Mouse (Mus musculus): Measurements from ENCODE around the gene Sbno2. TPM values are rescaled to one million over a fixed set of nuclear protein-coding genes. Genes with fewer than 3 reads are reported as not detected.

Sbno2 gene
- total and polyA plus RNA-seq, 3 experiments: 9.7 to 24.2 (median 22.6) TPM

- TF ChIP-seq EP300 (IDR thresholded peaks at IDR 0.05; ENCODE audit: low read length): no peak
- TF ChIP-seq NRF1 (IDR thresholded peaks at IDR 0.05; ENCODE audit: low read depth, low read length): peak; percentile 90
- no peak for TF ChIP-seq USF1 (IDR thresholded peaks at IDR 0.05; ENCODE audit: low read depth, low read length)
- TF ChIP-seq RCOR1 (conservative IDR thresholded peaks at IDR 0.05; ENCODE audit: low read depth, low read length): no peak; the same call in 1 of the 2 replicates
- no peak for TF ChIP-seq ZC3H11A (IDR thresholded peaks at IDR 0.05; ENCODE audit: low read depth, low read length)
- 0 out of 2 replicates have a peak, but pooled peaks have one; percentile 12 for TF ChIP-seq ETS1 (conservative IDR thresholded peaks at IDR 0.05; ENCODE audit: low read depth, low read length)
- no peak for TF ChIP-seq MAFK (IDR thresholded peaks at IDR 0.05; ENCODE audit: insufficient replicate concordance, low read length)
- TF ChIP-seq ELF1 (IDR thresholded peaks at IDR 0.05; ENCODE audit: low read depth, low read length): 0 out of 2 replicates have a peak, but pooled peaks have one; percentile 60
- peak; percentile 8 for TF ChIP-seq CHD2 (IDR thresholded peaks at IDR 0.05; ENCODE audit: low read length)
These were observed 36.6 kb upstream of the Sbno2 start (continued) for GRCm38 (mm10) chr10:80141786-80142529.

DNA sequence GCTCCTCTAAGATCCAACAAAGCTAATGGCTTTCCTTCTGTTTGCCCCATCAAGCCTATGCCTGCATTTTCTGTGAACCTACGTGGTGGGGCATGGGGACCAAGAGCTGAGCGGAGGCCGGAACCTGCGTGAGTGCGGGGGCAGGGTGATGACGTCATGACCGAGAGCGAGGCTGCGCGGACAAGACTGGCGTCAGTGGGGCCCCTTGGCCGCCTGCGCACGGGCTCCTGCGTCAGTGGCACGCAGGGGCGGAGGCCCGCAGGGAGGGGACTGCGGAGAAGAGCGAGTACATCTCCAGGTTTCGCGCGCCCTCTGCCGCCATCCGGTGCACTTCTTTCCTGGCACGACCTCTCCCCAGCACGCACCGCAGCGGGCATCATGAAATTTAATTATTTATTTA is 35.9 kb upstream of the Sbno2 start:
- Histone ChIP-seq H3K4me2 (ENCODE audit: insufficient read depth, low read depth, poor library complexity, severe bottlenecking) (peak overlapping the region; percentile 72), H3K4me1 (ENCODE audit: control insufficient read depth in 1 of 2, insufficient read depth in 2 of 2) (peaks cover 23 to 59% of the 10 kb centered on the region in 2 experiments), H3K9me3 (replicated peaks; ENCODE audit: low read length) (no peaks in the 10 kb centered on the region), H3K9ac (ENCODE audit: insufficient read depth, low read depth) (peak overlapping the region; percentile 57), H3K79me2 (replicated peaks; ENCODE audit: control insufficient read depth, extremely low read depth, insufficient read depth, poor library complexity, severe bottlenecking) (peaks cover 18% of the 10 kb centered on the region), H3K4me3 (replicated peaks in 1 of 3; ENCODE audit: low read depth in 2 of 3, low read length in 2 of 3, poor library complexity in 1 of 3) (peak overlapping the region; percentile 58 to 84 (median 80)), H3K27me3 (replicated peaks) (peaks cover 25% of the 10 kb centered on the region), H3K36me3 (replicated peaks in 1 of 2; ENCODE audit: control insufficient read depth in 1 of 2, insufficient read depth in 1 of 2, low read length in 1 of 2) (peaks cover 26 to 29% of the 10 kb centered on the region in 2 experiments), H3K27ac (ENCODE audit: insufficient read depth, low read depth) (peak overlapping the region; percentile 21; the same call in 1 of the 2 replicates)
- peak; percentile 96 for DNase-seq (ENCODE audit: extremely low read depth)
- in situ Hi-C loops (cut with MboI; ENCODE audit: low pct_ligation_motif_present, low pct_unique_long_range_greater_than_20kb, low sequenced_read_pairs) (loop anchor here (5.0 kb wide), 1 partner anchor 154 kb away; the partner anchor contains the start of gene Cnn2), dilution Hi-C loops (cut with MboI; ENCODE audit: extremely low pct_ligation_motif_present, extremely low pct_unique_long_range_greater_than_20kb, low sequenced_read_pairs) (no loop called here)
- TF ChIP-seq SIN3A (IDR thresholded peaks at IDR 0.05; ENCODE audit: low read length): no peak; the same call in 1 of the 2 replicates
- no peak for TF ChIP-seq USF2 (conservative IDR thresholded peaks at IDR 0.05; ENCODE audit: low read depth, low read length)
- peak in 1 of 2 experiments; percentile 89; a peak in 2 of 4 replicates for TF ChIP-seq CTCF (conservative IDR thresholded peaks at IDR 0.05 in 1 of 2, IDR thresholded peaks at IDR 0.05 in 1 of 2; ENCODE audit: low read depth in 2 of 2, low read length in 2 of 2)
- TF ChIP-seq RCOR1 (conservative IDR thresholded peaks at IDR 0.05; ENCODE audit: low read depth, low read length): peak; percentile 2; the same call in 1 of the 2 replicates
- TF ChIP-seq ZC3H11A (IDR thresholded peaks at IDR 0.05; ENCODE audit: low read depth, low read length): peak; percentile 41; the same call in 1 of the 2 replicates
- peak; percentile 52; the same call in 1 of the 2 replicates for TF ChIP-seq POLR2AphosphoS2 (IDR thresholded peaks at IDR 0.05; ENCODE audit: low read depth, low read length)
- TF ChIP-seq HCFC1 (IDR thresholded peaks at IDR 0.05; ENCODE audit: low read depth, low read length): peak; percentile 79
- no peak; the same call in 1 of the 2 replicates for TF ChIP-seq ZMIZ1 (IDR thresholded peaks at IDR 0.05; ENCODE audit: low read depth, low read length)
- TF ChIP-seq ETS1 (conservative IDR thresholded peaks at IDR 0.05; ENCODE audit: low read depth, low read length): peak; percentile 83
- peak; percentile 84; the same call in 1 of the 2 replicates for TF ChIP-seq CHD2 (IDR thresholded peaks at IDR 0.05; ENCODE audit: low read length)
- TF ChIP-seq GABPA (IDR thresholded peaks at IDR 0.05; ENCODE audit: insufficient replicate concordance, low read depth, low read length): peak; percentile 97
- TF ChIP-seq UBTF (IDR thresholded peaks at IDR 0.05; ENCODE audit: low read depth, low read length): 0 out of 2 replicates have a peak, but pooled peaks have one; percentile 43
- peak; percentile 97 for TF ChIP-seq MAZ (IDR thresholded peaks at IDR 0.05; ENCODE audit: low read depth, low read length)
- TF ChIP-seq USF1 (IDR thresholded peaks at IDR 0.05; ENCODE audit: low read depth, low read length): no peak
- peak; percentile 85 for TF ChIP-seq SMC3 (IDR thresholded peaks at IDR 0.05; ENCODE audit: low read depth, low read length)
- peak; percentile 59; the same call in 1 of the 2 replicates for TF ChIP-seq MEF2A (IDR thresholded peaks at IDR 0.05; ENCODE audit: borderline replicate concordance, low read depth, low read length)
- no peak for TF ChIP-seq E2F4 (IDR thresholded peaks at IDR 0.05; ENCODE audit: insufficient replicate concordance, low read depth, low read length)
- peak; percentile 82 for TF ChIP-seq JUND (conservative IDR thresholded peaks at IDR 0.05; ENCODE audit: low read depth, low read length)
- TF ChIP-seq MXI1 (IDR thresholded peaks at IDR 0.05; ENCODE audit: low read depth, low read length): peak; percentile 79
- peak; percentile 75; the same call in 1 of the 2 replicates for TF ChIP-seq IRF4 (IDR thresholded peaks at IDR 0.05; ENCODE audit: low read depth, low read length)
- peak; percentile 87 for TF ChIP-seq RAD21 (IDR thresholded peaks at IDR 0.05; ENCODE audit: low read depth, low read length)
- no peak for TF ChIP-seq ZKSCAN1 (IDR thresholded peaks at IDR 0.05; ENCODE audit: borderline replicate concordance, low read depth, low read length)
- TF ChIP-seq ELF1 (IDR thresholded peaks at IDR 0.05; ENCODE audit: low read depth, low read length): peak; percentile 84
- TF ChIP-seq JUN (IDR thresholded peaks at IDR 0.05; ENCODE audit: insufficient read depth, low read depth, low read length): peak; percentile 91
- peak; percentile 82; the same call in 1 of the 2 replicates for TF ChIP-seq TCF12 (IDR thresholded peaks at IDR 0.05; ENCODE audit: low read depth, low read length)
- TF ChIP-seq NRF1 (IDR thresholded peaks at IDR 0.05; ENCODE audit: low read depth, low read length): peak; percentile 92
- TF ChIP-seq BHLHE40 (IDR thresholded peaks at IDR 0.05; ENCODE audit: low read depth, low read length): peak; percentile 98
- peak; percentile 64; the same call in 1 of the 2 replicates for TF ChIP-seq MYC (IDR thresholded peaks at IDR 0.05; ENCODE audit: low read depth, low read length)
- TF ChIP-seq POLR2A (IDR thresholded peaks at IDR 0.05; ENCODE audit: low read depth, low read length): peak; percentile 77
- peak; percentile 19; the same call in 1 of the 2 replicates for TF ChIP-seq MAX (IDR thresholded peaks at IDR 0.05; ENCODE audit: low read length)
- TF ChIP-seq NELFE (IDR thresholded peaks at IDR 0.05; ENCODE audit: low read depth, low read length): no peak; the same call in 1 of the 2 replicates

Data from CH12.LX (cell line).